Comparison of ENCODE assay signal across 8 mouse cellular contexts in the genomic region with DNA sequence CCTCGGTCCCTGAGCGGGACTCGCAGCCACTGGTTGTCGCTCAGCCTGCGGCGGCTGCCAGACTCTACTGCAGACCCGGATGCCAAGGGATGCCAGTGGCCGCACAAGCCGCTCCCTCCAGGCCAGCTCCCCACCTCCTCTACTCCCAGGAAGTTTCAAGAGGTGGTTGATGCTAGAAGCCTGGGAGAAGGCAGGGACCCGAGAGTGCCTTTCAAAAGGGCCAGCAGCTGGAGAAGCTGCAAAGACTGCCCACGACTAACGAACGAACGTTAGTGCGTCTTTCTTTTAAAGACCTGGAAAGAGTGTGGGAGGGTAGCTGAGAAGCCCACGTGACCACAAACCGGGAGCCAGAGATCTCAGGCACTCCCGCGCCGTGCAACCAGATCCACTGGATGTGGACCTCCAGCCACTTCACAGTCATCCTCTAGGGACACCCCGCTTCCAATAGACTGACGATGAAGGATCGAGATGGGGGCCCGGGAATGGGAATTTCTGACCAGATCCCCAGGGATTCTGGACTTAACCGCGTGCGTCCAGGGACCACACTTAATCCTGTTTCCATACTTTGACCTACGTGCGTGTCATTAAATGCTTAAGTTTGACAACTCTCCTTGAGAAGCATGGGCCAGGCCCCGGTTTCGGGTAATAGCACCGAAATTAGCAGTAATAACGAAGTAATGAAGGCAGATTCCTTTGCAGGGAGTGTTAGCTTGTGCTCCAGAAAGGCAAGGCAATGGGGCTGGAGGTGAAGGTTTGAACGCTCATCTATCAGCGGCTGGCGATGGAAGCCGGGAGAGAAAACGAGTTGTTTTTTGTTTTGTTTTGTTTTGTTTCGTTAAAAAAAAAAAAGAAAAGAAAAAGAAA. TPM values are rescaled to one million over a fixed set of nuclear protein-coding genes. Genes with fewer than 3 reads are reported as not detected.
DNase-seq lines count a peak whose midpoint lies in the region; ATAC-seq and TF ChIP-seq lines count a peak whose summit lies in the region.

A gene (minus strand): TSS at position 260 of the 864 bp plus-strand sequence.

- ATAC-seq in kidney, postnatal 0 days (replicated peaks; ENCODE audit: low FRiP score, low read depth): peak; percentile 52; the same call in 1 of the 2 replicates
- no peak for ATAC-seq in stomach, embryonic 16.5 days (ENCODE audit: insufficient read depth, low FRiP score)

- H3K9ac ChIP-seq in kidney, postnatal 0 days (ENCODE audit: low read depth, low read length): peak within 1 kb of the TSS; percentile 49; the same call in 1 of the 2 replicates
- H3K9ac ChIP-seq in stomach, embryonic 16.5 days (ENCODE audit: low read length): peak within 1 kb of the TSS; percentile 56

- 0 out of 2 replicates have a peak, but pooled peaks cover 5% of the 10 kb centered on the region for H3K27me3 ChIP-seq in spleen, adult 2 months (ENCODE audit: control insufficient read depth, insufficient read depth, low read length)
- H3K27me3 ChIP-seq in heart, embryonic 10.5 days (ENCODE audit: insufficient read depth, poor library complexity, severe bottlenecking): peaks cover 6% of the 10 kb centered on the region; the same call in 1 of the 2 replicates
- H3K27me3 ChIP-seq in kidney, postnatal 0 days (ENCODE audit: insufficient read depth, low read length): no peaks in the 10 kb centered on the region
- H3K27me3 ChIP-seq in megakaryocyte, embryonic 14.5 days (replicated peaks): peaks cover 40% of the 10 kb centered on the region
- H3K27me3 ChIP-seq in stomach, embryonic 16.5 days (ENCODE audit: control insufficient read depth, insufficient read depth, low read length): no peaks in the 10 kb centered on the region

- no peak for TF ChIP-seq CTCF in spleen, adult 2 months (IDR thresholded peaks at IDR 0.05; ENCODE audit: extremely low read depth, insufficient read depth, insufficient read length, insufficient replicate concordance)
- no peak for TF ChIP-seq CTCF in kidney, postnatal 0 days (IDR thresholded peaks at IDR 0.05; ENCODE audit: low read depth)

- no peak within 1 kb of the TSS for H3K27ac ChIP-seq in spleen, adult 2 months (ENCODE audit: insufficient read depth, low read length)
- H3K27ac ChIP-seq in heart, embryonic 10.5 days: peak within 1 kb of the TSS; percentile 25; the same call in 1 of the 2 replicates
- no peak within 1 kb of the TSS for H3K27ac ChIP-seq in kidney, postnatal 0 days
- H3K27ac ChIP-seq in stomach, embryonic 16.5 days (ENCODE audit: low read length): no peak within 1 kb of the TSS

- no peak for DNase-seq in spleen, adult 2 months (ENCODE audit: low read depth in 1 of 2, low spot score in 2 of 2)
- no peak for DNase-seq in spleen, postnatal 14 days (ENCODE audit: low spot score in 2 of 2)
- DNase-seq in cerebellum, adult 8-10 months: peak; percentile 21
- DNase-seq in heart, embryonic 10.5 days (ENCODE audit: low spot score): no peak
- peak; percentile 61 for DNase-seq in kidney, postnatal 0 days (ENCODE audit: low spot score)
- DNase-seq in yolk sac, embryonic 10.5 days (ENCODE audit: low spot score): no peak

- 1% methylated on average over 39 of the region's 39 CpGs for WGBS in spleen, adult 2 months
- WGBS in heart, embryonic 10.5 days: under 1% methylated on average over 39 of the region's 39 CpGs
- WGBS in kidney, postnatal 0 days: under 1% methylated on average over 39 of the region's 39 CpGs
- 1% methylated on average over 39 of the region's 39 CpGs for WGBS in stomach, embryonic 16.5 days

- peak within 1 kb of the TSS; percentile 94 for H3K4me2 ChIP-seq in kidney, postnatal 0 days (ENCODE audit: low read length)
- peak within 1 kb of the TSS; percentile 72 for H3K4me2 ChIP-seq in stomach, embryonic 16.5 days (ENCODE audit: low read depth, low read length)

- no peaks in the 10 kb centered on the region for H3K9me3 ChIP-seq in heart, embryonic 10.5 days
- H3K9me3 ChIP-seq in kidney, postnatal 0 days (replicated peaks; ENCODE audit: low read length): no peaks in the 10 kb centered on the region
- H3K9me3 ChIP-seq in megakaryocyte, embryonic 14.5 days: no peaks in the 10 kb centered on the region
- H3K9me3 ChIP-seq in stomach, embryonic 16.5 days (replicated peaks; ENCODE audit: control insufficient read depth, low read length): no peaks in the 10 kb centered on the region

- no peaks in the 10 kb centered on the region for H3K36me3 ChIP-seq in spleen, adult 2 months (ENCODE audit: control insufficient read depth, insufficient read depth, low read length)
- no peaks in the 10 kb centered on the region for H3K36me3 ChIP-seq in heart, embryonic 10.5 days
- no peaks in the 10 kb centered on the region for H3K36me3 ChIP-seq in kidney, postnatal 0 days (ENCODE audit: insufficient read depth, low read length)
- H3K36me3 ChIP-seq in megakaryocyte, embryonic 14.5 days (replicated peaks; ENCODE audit: low read length): no peaks in the 10 kb centered on the region
- H3K36me3 ChIP-seq in stomach, embryonic 16.5 days (ENCODE audit: control insufficient read depth, insufficient read depth, low read length): no peaks in the 10 kb centered on the region

- H3K4me3 ChIP-seq in spleen, adult 2 months (ENCODE audit: extremely low read depth, insufficient read depth, insufficient read length): peak within 1 kb of the TSS; percentile 47
- H3K4me3 ChIP-seq in heart, embryonic 10.5 days: peak within 1 kb of the TSS; percentile 63
- H3K4me3 ChIP-seq in kidney, postnatal 0 days (replicated peaks; ENCODE audit: low read depth, low read length): peak within 1 kb of the TSS; percentile 46
- peak within 1 kb of the TSS; percentile 90 for H3K4me3 ChIP-seq in megakaryocyte, embryonic 14.5 days (replicated peaks)
- peak within 1 kb of the TSS; percentile 46 for H3K4me3 ChIP-seq in stomach, embryonic 16.5 days (replicated peaks; ENCODE audit: low read length)

- no peaks in the 10 kb centered on the region for H3K4me1 ChIP-seq in spleen, adult 2 months (ENCODE audit: control insufficient read depth, insufficient read depth, insufficient read length)
- H3K4me1 ChIP-seq in heart, embryonic 10.5 days: peaks cover 7% of the 10 kb centered on the region; the same call in 1 of the 2 replicates
- peaks cover 7% of the 10 kb centered on the region; the same call in 1 of the 2 replicates for H3K4me1 ChIP-seq in kidney, postnatal 0 days (replicated peaks; ENCODE audit: insufficient read depth, low read length)
- H3K4me1 ChIP-seq in megakaryocyte, embryonic 14.5 days: peaks cover 17% of the 10 kb centered on the region
- no peaks in the 10 kb centered on the region for H3K4me1 ChIP-seq in stomach, embryonic 16.5 days (ENCODE audit: control insufficient read depth, insufficient read depth, low read length)

- no peak for TF ChIP-seq POLR2A in spleen, adult 2 months (IDR thresholded peaks at IDR 0.05; ENCODE audit: low read depth, low read length)

RNA-seq across cellular contexts. Expression of the gene that starts here (rescaled TPM):
- polyA plus RNA-seq in spleen, adult 2 months (2012; rRNA removed): 0.02 TPM in 2 replicates
- polyA plus RNA-seq in heart, embryonic 10.5 days (2016; fragmentation: Nextera tagmentation; extraction: Ambion mirVana): 0.20 and 0.27 TPM in 2 replicates
- 0.68 and 0.75 TPM in 2 replicates for polyA plus RNA-seq in kidney, postnatal 0 days (2015; fragmentation: Nextera tagmentation; extraction: Ambion mirVana)
- polyA plus RNA-seq in megakaryocyte, embryonic 14.5 days (2012; ENCODE audit: insufficient read depth, low replicate concordance): not detected in 2 replicates
- polyA plus RNA-seq in stomach, embryonic 16.5 days (2015; fragmentation: Nextera tagmentation; extraction: Ambion mirVana): 0.06 TPM in 1 of 2 replicates, not detected in the other

Comparison
In these comparisons a context has a peak if more than half of its experiments do, and no peak if none do; other contexts are left out.
1. Peak in DNase-seq, ATAC-seq, H3K4me3 ChIP-seq, H3K9ac ChIP-seq and H3K4me2 ChIP-seq in kidney, postnatal 0 days; RNA of the gene not detected or under 1 TPM.